Mouse (Mus musculus): Measurements from ENCODE around the gene Sprr2a1. TPM values are rescaled to one million over a fixed set of nuclear protein-coding genes. Genes with fewer than 3 reads are reported as not detected.
"Not testable (repeated sequence)": the region's sequence is repeated elsewhere in the genome, so short reads cannot be mapped to it uniquely, and the experiment has no call there.

Sprr2a1 gene
- polyA plus RNA-seq (2015; fragmentation: Nextera tagmentation; extraction: Ambion mirVana), result not detected in 2 replicates

DNA sequence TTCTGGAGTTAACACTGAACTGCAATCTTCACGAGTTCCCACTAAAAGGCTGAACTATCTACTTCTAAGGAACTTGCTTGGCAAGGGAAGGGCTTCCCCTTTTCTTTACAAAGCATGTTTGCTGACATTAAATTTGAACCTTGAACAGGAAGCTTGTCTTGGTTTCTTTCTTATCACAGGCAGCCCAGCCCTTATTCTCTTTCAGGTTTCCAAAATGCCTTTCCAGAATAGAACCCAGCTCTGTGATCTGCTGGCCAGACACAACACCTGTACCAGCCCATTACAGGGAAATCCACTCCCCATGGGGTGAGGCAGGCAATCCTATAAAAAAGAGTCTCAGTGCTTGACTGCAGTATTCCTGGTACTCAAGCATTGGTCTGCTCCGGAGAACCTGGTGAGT lies at the start of gene Sprr2a1, which contains the start of gene Sprr2a2:
Gene Sprr2a1, plus strand, starts transcription at position 231 of the 400 bp plus-strand sequence.
Gene Sprr2a2, plus strand, starts transcription at position 352 of the 400 bp plus-strand sequence.
- ATAC-seq; H3K27me3 ChIP-seq; H3K4me3 ChIP-seq (replicated peaks); H3K4me2 ChIP-seq (replicated peaks); H3K9ac ChIP-seq (replicated peaks); H3K9me3 ChIP-seq; H3K27ac ChIP-seq; H3K4me1 ChIP-seq (replicated peaks); H3K36me3 ChIP-seq: not testable (repeated sequence)
- no CpG with 5 or more reads among the region's 2 CpGs for WGBS

DNA sequence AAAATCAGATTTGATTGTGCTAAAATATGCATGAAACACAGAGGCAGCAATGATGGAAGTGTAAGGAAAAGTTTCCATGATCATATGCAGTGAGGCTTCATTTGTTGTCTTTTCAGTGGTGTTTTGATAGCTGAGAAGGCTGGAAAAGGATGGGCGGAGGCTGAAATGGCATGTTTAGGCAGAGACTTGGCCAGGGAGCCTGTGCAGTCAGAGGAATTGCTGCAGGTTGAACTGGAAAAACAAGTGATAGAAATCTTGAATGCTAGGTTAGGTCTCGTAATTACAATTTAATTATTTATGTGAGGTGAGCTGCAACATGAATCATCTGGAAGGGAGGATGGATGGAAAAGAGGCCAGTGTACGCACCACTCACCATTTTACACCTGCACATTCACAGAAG lies 45.8 kb upstream of the Sprr2a1 start:
- no peak overlapping the region for H3K9ac ChIP-seq (replicated peaks)
- no peak overlapping the region for H3K4me2 ChIP-seq (replicated peaks)
- ATAC-seq, result no peak
- no peak overlapping the region for H3K4me3 ChIP-seq (replicated peaks)
- 88% methylated on average over 3 of the region's 3 CpGs for WGBS
- H3K4me1 ChIP-seq (replicated peaks), result no peaks in the 10 kb centered on the region
- no peaks in the 10 kb centered on the region for H3K27me3 ChIP-seq
- H3K27ac ChIP-seq, result no peak overlapping the region
- no peaks in the 10 kb centered on the region for H3K36me3 ChIP-seq
- no peaks in the 10 kb centered on the region for H3K9me3 ChIP-seq

DNA sequence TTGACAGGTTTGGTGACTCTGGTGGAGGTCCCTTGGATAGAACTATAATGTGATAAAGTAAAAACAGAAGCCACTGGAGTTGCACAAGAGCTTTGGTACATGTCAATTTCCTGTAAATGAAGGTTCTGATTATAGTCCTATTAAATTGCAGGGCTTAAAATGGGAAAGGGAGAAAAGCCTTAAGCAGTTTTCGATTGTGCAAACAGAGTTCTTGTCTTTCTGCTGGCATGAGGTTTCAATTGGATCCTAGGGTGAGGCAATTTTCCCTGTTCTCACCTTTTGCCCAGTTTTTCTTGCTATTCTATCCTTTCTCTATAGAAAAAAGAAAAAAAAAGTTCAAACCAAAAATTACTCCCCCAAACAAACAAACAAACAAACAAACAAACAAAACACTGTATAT lies 38.7 kb upstream of the Sprr2a1 start:
- H3K4me2 ChIP-seq (replicated peaks), result no peak overlapping the region
- H3K4me1 ChIP-seq (replicated peaks), result no peaks in the 10 kb centered on the region
- no peak overlapping the region for H3K27ac ChIP-seq
- no peaks in the 10 kb centered on the region for H3K27me3 ChIP-seq
- 79% methylated on average over 1 of the region's 1 CpGs for WGBS
- no peak overlapping the region for H3K4me3 ChIP-seq (replicated peaks)
- no peak overlapping the region for H3K9ac ChIP-seq (replicated peaks)
- H3K9me3 ChIP-seq, result no peaks in the 10 kb centered on the region
- H3K36me3 ChIP-seq, result no peaks in the 10 kb centered on the region
- ATAC-seq, result no peak

DNA sequence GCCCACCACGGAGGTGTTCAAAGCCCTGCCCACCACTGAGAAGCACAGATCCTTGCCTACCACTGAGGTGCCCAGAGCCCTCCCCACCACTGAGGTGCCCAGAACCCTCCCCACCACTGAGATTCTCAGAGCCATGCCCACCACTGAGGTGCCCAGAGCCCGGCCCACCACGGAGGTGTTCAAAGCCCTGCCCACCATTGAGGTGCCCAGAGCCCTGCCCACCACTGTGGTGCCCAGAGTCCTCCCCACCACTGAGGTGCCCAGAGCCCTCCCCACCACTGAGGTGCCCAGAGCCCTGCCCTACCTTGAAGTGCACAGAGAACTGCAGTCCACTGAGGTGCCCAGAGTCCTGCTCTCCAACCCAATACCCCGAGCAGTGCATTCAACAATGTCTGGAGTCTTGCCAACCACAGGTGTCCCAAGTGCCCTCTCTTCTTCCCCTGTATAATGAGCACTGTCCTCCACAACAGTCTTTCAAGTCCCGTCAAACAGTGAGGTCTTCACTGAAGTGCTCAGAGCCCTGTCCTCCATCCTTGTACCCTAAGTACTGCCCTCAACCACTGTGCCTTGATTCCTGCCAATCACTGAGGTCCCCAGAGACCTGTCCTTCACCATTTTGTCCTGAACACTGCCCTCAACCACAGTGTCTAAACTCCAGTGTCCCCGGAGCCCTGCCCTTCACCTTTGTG lies 19.9 kb upstream of the Sprr2a1 start:
- ATAC-seq, result peak; percentile 60
- 95% methylated on average over 6 of the region's 6 CpGs for WGBS
- no peak overlapping the region for H3K4me2 ChIP-seq (replicated peaks)

DNA sequence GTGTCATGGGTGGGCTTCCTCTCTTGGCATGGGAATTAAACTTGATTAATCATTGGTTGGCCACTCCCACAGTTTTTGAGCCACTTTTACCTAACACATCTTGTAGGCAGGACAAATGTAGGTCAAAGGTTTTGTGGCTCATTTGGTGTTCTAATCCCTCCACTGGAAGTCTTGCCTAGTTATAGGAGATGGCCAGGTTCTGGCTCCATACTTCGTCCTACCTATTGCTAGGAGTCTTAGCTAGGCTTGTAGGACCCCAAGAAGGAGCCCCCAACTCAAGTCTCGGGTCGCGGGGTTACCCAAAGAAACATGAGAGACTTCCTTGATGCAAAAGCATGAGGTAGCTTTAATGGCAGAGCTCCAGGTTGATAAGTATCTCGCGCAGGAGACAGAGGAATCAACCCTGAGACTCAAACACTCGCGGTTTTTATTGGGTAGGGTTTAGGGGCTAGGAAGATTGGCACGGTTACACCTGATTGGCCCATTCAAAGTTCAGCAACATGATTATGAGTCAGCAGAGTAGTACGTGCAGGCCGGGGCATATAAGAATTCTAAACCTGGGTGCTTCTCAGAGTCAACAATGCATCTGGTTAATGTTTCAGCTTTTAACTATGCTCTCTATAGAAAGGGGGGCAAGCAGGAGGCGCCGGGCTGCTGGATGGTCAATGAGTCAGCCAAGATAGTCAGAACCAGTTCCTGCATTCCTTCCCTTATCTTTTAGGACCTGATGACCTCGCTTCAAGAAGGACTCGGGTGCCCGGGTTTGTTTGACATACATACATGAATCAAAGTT lies 4.3 kb upstream of the Sprr2a1 start:
- H3K9me3 ChIP-seq; H3K27ac ChIP-seq; H3K36me3 ChIP-seq; H3K9ac ChIP-seq (replicated peaks); ATAC-seq; H3K27me3 ChIP-seq; H3K4me1 ChIP-seq (replicated peaks); H3K4me2 ChIP-seq (replicated peaks); H3K4me3 ChIP-seq (replicated peaks): not testable (repeated sequence)
- no CpG with 5 or more reads among the region's 16 CpGs for WGBS

More for the DNA sequence above, 19.9 kb upstream of the Sprr2a1 start:
- Histone ChIP-seq H3K4me1 (replicated peaks) (no peaks in the 10 kb centered on the region), H3K27me3 (no peaks in the 10 kb centered on the region), H3K9ac (replicated peaks) (no peak overlapping the region), H3K4me3 (replicated peaks) (no peak overlapping the region), H3K27ac (no peak overlapping the region), H3K9me3 (no peaks in the 10 kb centered on the region), H3K36me3 (no peaks in the 10 kb centered on the region)

DNA sequence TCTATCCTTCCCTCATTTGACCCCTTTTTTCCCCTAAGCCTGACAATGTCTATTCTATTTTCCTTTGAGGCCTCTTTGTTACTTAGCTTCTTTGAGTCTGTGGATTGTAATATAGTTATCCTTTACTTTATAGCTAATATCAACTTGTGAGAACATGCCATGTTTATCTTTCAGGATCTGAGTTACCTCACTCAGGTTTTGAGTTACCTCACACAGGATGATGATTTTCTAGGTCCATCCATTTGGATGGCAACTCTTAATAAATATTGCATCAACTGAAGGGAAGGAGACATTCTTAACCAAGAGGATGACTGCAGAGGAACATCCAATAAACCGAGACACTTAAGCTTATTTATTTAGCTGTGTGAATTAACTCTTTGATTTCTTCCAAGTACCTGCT lies 3.5 kb upstream of the Sprr2a1 start:
- not testable (repeated sequence) for H3K9me3 ChIP-seq; ATAC-seq; H3K4me1 ChIP-seq (replicated peaks); H3K4me2 ChIP-seq (replicated peaks); H3K9ac ChIP-seq (replicated peaks); H3K4me3 ChIP-seq (replicated peaks); H3K36me3 ChIP-seq; H3K27me3 ChIP-seq; H3K27ac ChIP-seq
- WGBS, result no CpG with 5 or more reads among the region's 1 CpGs

- not testable (repeated sequence) for H3K36me3 ChIP-seq; H3K4me2 ChIP-seq (replicated peaks); H3K9ac ChIP-seq (replicated peaks); H3K27me3 ChIP-seq; H3K9me3 ChIP-seq; H3K27ac ChIP-seq; H3K4me1 ChIP-seq (replicated peaks); H3K4me3 ChIP-seq (replicated peaks); ATAC-seq
These were observed 1.9 kb upstream of the Sprr2a1 start for GRCm38 (mm10) chr3:92213651-92214050.

GRCm38 (mm10) chr3:92219031-92219430 lies 3.4 kb downstream of the Sprr2a1 start:
- peak; percentile 79 for ATAC-seq
- not testable (repeated sequence) for H3K9ac ChIP-seq (replicated peaks); H3K9me3 ChIP-seq; H3K27me3 ChIP-seq; H3K27ac ChIP-seq; H3K36me3 ChIP-seq; H3K4me3 ChIP-seq (replicated peaks); H3K4me2 ChIP-seq (replicated peaks); H3K4me1 ChIP-seq (replicated peaks)
- no CpG with 5 or more reads among the region's 8 CpGs for WGBS

DNA sequence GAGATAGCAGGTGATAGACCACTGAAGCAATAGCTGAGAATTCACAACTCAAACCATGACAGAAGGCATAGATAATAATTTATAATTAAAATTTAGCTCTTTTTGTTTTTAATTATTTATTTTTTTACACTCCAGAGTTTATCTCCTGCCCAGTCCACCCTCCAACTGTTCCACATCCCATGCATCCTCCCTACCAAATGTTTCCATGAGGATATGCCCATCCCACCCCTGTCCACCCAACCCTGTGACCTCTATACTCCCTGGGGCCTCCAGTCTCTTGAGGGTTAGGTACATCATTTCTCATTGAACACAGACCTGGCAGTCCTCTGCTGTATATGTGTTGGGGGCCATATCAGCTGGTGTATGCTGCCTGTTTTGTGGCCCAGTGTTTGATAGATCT lies 8.1 kb downstream of the Sprr2a1 start:
- H3K27ac ChIP-seq; H3K4me1 ChIP-seq (replicated peaks); H3K27me3 ChIP-seq; H3K36me3 ChIP-seq; H3K9ac ChIP-seq (replicated peaks); H3K4me3 ChIP-seq (replicated peaks); H3K9me3 ChIP-seq; H3K4me2 ChIP-seq (replicated peaks): not testable (repeated sequence)
- ATAC-seq, result peak; percentile 66

DNA sequence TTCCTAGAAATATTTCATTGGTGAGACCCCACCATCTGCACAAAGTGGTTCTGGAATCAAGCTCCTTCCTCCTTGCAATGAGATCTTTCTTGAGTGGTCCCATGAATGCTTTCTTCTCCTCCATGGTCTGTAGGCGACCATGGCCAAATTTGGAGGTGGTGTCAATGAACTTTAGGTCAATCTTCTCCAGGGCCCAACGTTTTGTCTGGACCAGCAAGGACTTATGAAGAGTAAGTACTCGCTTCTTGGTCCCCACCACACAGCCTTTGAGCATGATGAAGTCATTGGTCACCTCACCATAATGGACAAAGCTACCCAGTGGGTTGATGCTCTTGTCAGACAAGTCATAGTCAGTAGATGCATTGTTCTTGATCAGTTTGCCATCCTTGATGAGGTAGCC lies 11.8 kb downstream of the Sprr2a1 start:
- H3K27ac ChIP-seq; H3K4me3 ChIP-seq (replicated peaks); H3K9me3 ChIP-seq; H3K9ac ChIP-seq (replicated peaks); H3K4me1 ChIP-seq (replicated peaks); H3K36me3 ChIP-seq; H3K4me2 ChIP-seq (replicated peaks); ATAC-seq; H3K27me3 ChIP-seq: not testable (repeated sequence)
- 71% methylated on average over 3 of the region's 3 CpGs for WGBS

- not testable (repeated sequence) for ATAC-seq; H3K9ac ChIP-seq (replicated peaks); H3K27ac ChIP-seq; H3K36me3 ChIP-seq; H3K4me1 ChIP-seq (replicated peaks); H3K27me3 ChIP-seq; H3K4me2 ChIP-seq (replicated peaks); H3K4me3 ChIP-seq (replicated peaks); H3K9me3 ChIP-seq
- no CpG with 5 or more reads among the region's 5 CpGs for WGBS
These were observed 21.0 kb downstream of the Sprr2a1 start for GRCm38 (mm10) chr3:92236463-92237189.

- H3K9ac ChIP-seq (replicated peaks); H3K27ac ChIP-seq; H3K36me3 ChIP-seq; H3K4me3 ChIP-seq (replicated peaks); H3K4me1 ChIP-seq (replicated peaks); H3K4me2 ChIP-seq (replicated peaks); ATAC-seq; H3K9me3 ChIP-seq; H3K27me3 ChIP-seq: not testable (repeated sequence)
These were observed 23.1 kb downstream of the Sprr2a1 start for GRCm38 (mm10) chr3:92238736-92239135.

Measured in midbrain, embryonic 13.5 days (tissue).